Mouse (Mus musculus): ENCODE measurements around the gene Akap9. TPM values are rescaled to one million over a fixed set of nuclear protein-coding genes. Genes with fewer than 3 reads are reported as not detected.

The Akap9 gene
- polyA plus RNA-seq, 1 experiment: 3.0 TPM

DNA sequence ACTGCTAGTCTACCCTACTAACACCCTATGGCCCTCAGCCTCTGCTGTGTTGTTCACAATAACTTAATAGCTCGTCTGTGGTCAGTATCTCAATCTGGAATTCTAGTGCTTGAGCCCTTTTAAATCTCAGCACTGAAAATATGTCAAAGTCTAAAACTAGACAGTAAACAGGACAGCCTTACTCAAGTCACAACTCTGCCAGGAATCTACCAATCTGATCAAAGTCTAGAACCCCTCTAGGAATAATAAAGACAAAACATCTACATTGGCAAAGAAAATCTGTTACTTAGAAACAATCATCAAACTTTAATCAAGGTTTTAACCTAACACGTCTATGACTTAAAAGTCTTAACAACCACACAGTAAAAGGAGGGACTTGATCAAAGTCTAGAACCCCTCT lies 153.0 kb downstream of the Akap9 start:
- Histone ChIP-seq H3K79me2 (ENCODE audit: control insufficient read depth, insufficient read depth) (no peaks in the 10 kb centered on the region), H3K4me2 (ENCODE audit: low read depth) (no peak overlapping the region), H3K27me3 (ENCODE audit: control insufficient read depth, insufficient read depth, insufficient read length) (no peaks in the 10 kb centered on the region), H3ac (ENCODE audit: control insufficient read depth, insufficient read length) (no peak overlapping the region), H3K4me3 (no peak overlapping the region), H3K36me3 (ENCODE audit: control insufficient read depth, insufficient read depth) (peaks cover 91% of the 10 kb centered on the region)
- no peak for TF ChIP-seq MYOG (IDR thresholded peaks at IDR 0.05; ENCODE audit: control insufficient read depth in 1 of 3, insufficient read depth in 1 of 3, insufficient read length in 2 of 3, low read depth in 2 of 3)
- TF ChIP-seq E2F4 (IDR thresholded peaks at IDR 0.05; ENCODE audit: insufficient read depth): no peak
- no peak for TF ChIP-seq POLR2AphosphoS2 (IDR thresholded peaks at IDR 0.05; ENCODE audit: insufficient read length, low read depth)

DNA sequence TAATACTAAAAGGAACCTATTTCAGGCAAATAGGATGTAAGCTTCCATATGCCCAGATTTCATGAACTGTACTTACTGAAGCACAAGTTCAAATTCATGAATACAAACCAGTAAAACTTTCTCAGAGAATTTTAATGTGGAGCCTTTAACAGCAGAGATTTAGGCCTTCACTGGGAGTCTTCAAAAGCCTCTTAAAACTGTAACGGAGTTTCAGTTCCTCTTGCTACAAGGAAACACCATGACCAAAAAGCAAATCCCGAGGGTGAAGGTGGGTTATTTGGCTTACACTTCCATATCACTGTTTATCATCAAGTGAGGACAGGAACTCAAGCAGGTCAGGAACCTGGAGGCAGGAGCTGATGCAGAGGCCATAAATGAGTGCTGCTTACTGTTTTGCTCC lies 153.7 kb downstream of the Akap9 start:
- no peak overlapping the region for H3K4me3 ChIP-seq
- H3K4me2 ChIP-seq (ENCODE audit: low read depth): no peak overlapping the region
- TF ChIP-seq REST (IDR thresholded peaks at IDR 0.05; ENCODE audit: insufficient read depth, insufficient read length): no peak
- no peak for TF ChIP-seq E2F4 (IDR thresholded peaks at IDR 0.05; ENCODE audit: insufficient read depth)
- no peak for TF ChIP-seq TCF3 (IDR thresholded peaks at IDR 0.05; ENCODE audit: insufficient read length, low read depth)
- no peak for TF ChIP-seq MYOG (IDR thresholded peaks at IDR 0.05; ENCODE audit: control insufficient read depth in 1 of 3, insufficient read depth in 1 of 3, insufficient read length in 2 of 3, low read depth in 2 of 3)
- no peak for TF ChIP-seq MAX (IDR thresholded peaks at IDR 0.05; ENCODE audit: low read depth)
- no peak for TF ChIP-seq USF1 (IDR thresholded peaks at IDR 0.05; ENCODE audit: low read depth)
- no peak for TF ChIP-seq POLR2AphosphoS2 (IDR thresholded peaks at IDR 0.05; ENCODE audit: insufficient read length, low read depth)
- TF ChIP-seq SRF (IDR thresholded peaks at IDR 0.05; ENCODE audit: control insufficient read depth, insufficient read length, low read depth): no peak
- no peak for TF ChIP-seq MYOD1 (IDR thresholded peaks at IDR 0.05; ENCODE audit: control insufficient read depth in 1 of 3, insufficient read length in 2 of 3, low read depth in 2 of 3)
- TF ChIP-seq TCF12 (IDR thresholded peaks at IDR 0.05; ENCODE audit: insufficient read depth, poor library complexity, severe bottlenecking): no peak
- no peak for TF ChIP-seq POLR2A (IDR thresholded peaks at IDR 0.05; ENCODE audit: insufficient read length, low read depth)
- no peak for TF ChIP-seq CEBPB (IDR thresholded peaks at IDR 0.05; ENCODE audit: insufficient read depth, poor library complexity, severe bottlenecking)
- H3ac ChIP-seq (ENCODE audit: control insufficient read depth, insufficient read length): no peak overlapping the region
- no peaks in the 10 kb centered on the region for H3K27me3 ChIP-seq (ENCODE audit: control insufficient read depth, insufficient read depth, insufficient read length)
- H3K79me2 ChIP-seq (ENCODE audit: control insufficient read depth, insufficient read depth): no peaks in the 10 kb centered on the region
- H3K36me3 ChIP-seq (ENCODE audit: control insufficient read depth, insufficient read depth): peaks cover 91% of the 10 kb centered on the region

- TF ChIP-seq USF1 (IDR thresholded peaks at IDR 0.05; ENCODE audit: low read depth) (no peak), MYOG (IDR thresholded peaks at IDR 0.05; ENCODE audit: control insufficient read depth in 1 of 3, insufficient read depth in 1 of 3, insufficient read length in 2 of 3, low read depth in 2 of 3) (no peak), MYOD1 (IDR thresholded peaks at IDR 0.05; ENCODE audit: control insufficient read depth in 1 of 3, insufficient read length in 2 of 3, low read depth in 2 of 3) (no peak), CEBPB (IDR thresholded peaks at IDR 0.05; ENCODE audit: insufficient read depth, poor library complexity, severe bottlenecking) (no peak), REST (IDR thresholded peaks at IDR 0.05; ENCODE audit: insufficient read depth, insufficient read length) (no peak), POLR2A (IDR thresholded peaks at IDR 0.05; ENCODE audit: insufficient read length, low read depth) (no peak), E2F4 (IDR thresholded peaks at IDR 0.05; ENCODE audit: insufficient read depth) (no peak)
Measured at GRCm38 (mm10) chr5:4084948-4085347, 157.1 kb downstream of the Akap9 start.

DNA sequence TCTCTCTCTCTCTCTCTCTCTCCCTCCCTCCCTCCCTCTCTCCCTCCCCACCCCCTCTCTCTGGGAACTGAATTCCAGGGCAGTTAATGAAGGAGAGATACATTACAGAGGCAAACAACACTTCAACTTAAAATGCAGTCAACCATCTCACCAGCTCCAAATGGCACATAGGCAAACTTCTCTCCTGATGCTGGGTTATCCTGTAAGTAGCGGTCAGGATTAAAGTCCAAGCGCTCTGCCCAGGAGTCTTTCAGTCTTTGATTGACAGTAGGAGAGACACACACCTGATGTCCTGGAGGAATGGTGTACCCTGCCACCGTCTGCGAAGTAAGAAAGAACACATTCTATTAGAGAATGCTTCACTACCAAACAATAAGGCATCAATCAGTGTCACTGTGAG lies 158.5 kb downstream of the Akap9 start:
- TF ChIP-seq TCF3 (IDR thresholded peaks at IDR 0.05; ENCODE audit: insufficient read length, low read depth): no peak
- TF ChIP-seq MAX (IDR thresholded peaks at IDR 0.05; ENCODE audit: low read depth): no peak
- no peak for TF ChIP-seq E2F4 (IDR thresholded peaks at IDR 0.05; ENCODE audit: insufficient read depth)
- no peak for TF ChIP-seq USF1 (IDR thresholded peaks at IDR 0.05; ENCODE audit: low read depth)
- no peak for TF ChIP-seq POLR2A (IDR thresholded peaks at IDR 0.05; ENCODE audit: insufficient read length, low read depth)
- TF ChIP-seq MYOG (IDR thresholded peaks at IDR 0.05; ENCODE audit: control insufficient read depth in 1 of 3, insufficient read depth in 1 of 3, insufficient read length in 2 of 3, low read depth in 2 of 3): no peak
- no peak for TF ChIP-seq TCF12 (IDR thresholded peaks at IDR 0.05; ENCODE audit: insufficient read depth, poor library complexity, severe bottlenecking)
- no peak for TF ChIP-seq POLR2AphosphoS2 (IDR thresholded peaks at IDR 0.05; ENCODE audit: insufficient read length, low read depth)
- TF ChIP-seq SRF (IDR thresholded peaks at IDR 0.05; ENCODE audit: control insufficient read depth, insufficient read length, low read depth): no peak
- no peak for TF ChIP-seq REST (IDR thresholded peaks at IDR 0.05; ENCODE audit: insufficient read depth, insufficient read length)
- TF ChIP-seq MYOD1 (IDR thresholded peaks at IDR 0.05; ENCODE audit: control insufficient read depth in 1 of 3, insufficient read length in 2 of 3, low read depth in 2 of 3): no peak
- no peak for TF ChIP-seq CEBPB (IDR thresholded peaks at IDR 0.05; ENCODE audit: insufficient read depth, poor library complexity, severe bottlenecking)

More at GRCm38 (mm10) chr5:4084948-4085347, 157.1 kb downstream of the Akap9 start:
- peaks cover 76% of the 10 kb centered on the region for H3K36me3 ChIP-seq (ENCODE audit: control insufficient read depth, insufficient read depth)
- H3ac ChIP-seq (ENCODE audit: control insufficient read depth, insufficient read length): no peak overlapping the region
- peaks cover 24% of the 10 kb centered on the region for H3K79me2 ChIP-seq (ENCODE audit: control insufficient read depth, insufficient read depth)
- H3K4me3 ChIP-seq: no peak overlapping the region
- no peaks in the 10 kb centered on the region for H3K27me3 ChIP-seq (ENCODE audit: control insufficient read depth, insufficient read depth, insufficient read length)
- H3K4me2 ChIP-seq (ENCODE audit: low read depth): no peak overlapping the region

DNA sequence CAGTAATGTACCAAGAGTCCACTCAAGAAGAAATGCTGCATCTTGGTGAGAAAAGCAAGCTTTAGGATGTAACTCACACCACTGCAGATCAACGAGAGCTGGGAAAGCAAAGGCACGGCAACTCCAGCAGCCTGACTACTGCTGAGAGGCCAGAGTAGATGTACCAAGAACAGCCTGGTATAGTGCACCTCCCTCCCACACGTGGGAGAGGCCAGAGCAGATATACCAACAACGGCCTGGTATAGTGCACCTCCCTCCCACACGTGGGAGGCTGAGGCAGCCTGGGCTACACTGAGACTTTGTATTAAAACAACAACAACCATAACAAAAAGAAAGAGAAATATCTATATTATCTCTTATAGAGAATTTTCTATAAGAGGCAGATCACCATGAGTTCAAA lies 160.3 kb downstream of the Akap9 start:
- Histone ChIP-seq H3K79me2 (ENCODE audit: control insufficient read depth, insufficient read depth) (peaks cover 55% of the 10 kb centered on the region), H3K27me3 (ENCODE audit: control insufficient read depth, insufficient read depth, insufficient read length) (no peaks in the 10 kb centered on the region), H3K4me2 (ENCODE audit: low read depth) (no peak overlapping the region), H3ac (ENCODE audit: control insufficient read depth, insufficient read length) (no peak overlapping the region), H3K36me3 (ENCODE audit: control insufficient read depth, insufficient read depth) (peaks cover 54% of the 10 kb centered on the region), H3K4me3 (no peak overlapping the region)
- no peak for TF ChIP-seq POLR2A (IDR thresholded peaks at IDR 0.05; ENCODE audit: insufficient read length, low read depth)
- no peak for TF ChIP-seq SRF (IDR thresholded peaks at IDR 0.05; ENCODE audit: control insufficient read depth, insufficient read length, low read depth)
- TF ChIP-seq TCF3 (IDR thresholded peaks at IDR 0.05; ENCODE audit: insufficient read length, low read depth): no peak
- no peak for TF ChIP-seq POLR2AphosphoS2 (IDR thresholded peaks at IDR 0.05; ENCODE audit: insufficient read length, low read depth)
- TF ChIP-seq MAX (IDR thresholded peaks at IDR 0.05; ENCODE audit: low read depth): no peak
- no peak for TF ChIP-seq USF1 (IDR thresholded peaks at IDR 0.05; ENCODE audit: low read depth)
- no peak for TF ChIP-seq MYOD1 (IDR thresholded peaks at IDR 0.05; ENCODE audit: control insufficient read depth in 1 of 3, insufficient read length in 2 of 3, low read depth in 2 of 3)

More for the DNA sequence above, 158.5 kb downstream of the Akap9 start:
- Histone ChIP-seq H3K4me2 (ENCODE audit: low read depth) (no peak overlapping the region), H3ac (ENCODE audit: control insufficient read depth, insufficient read length) (no peak overlapping the region), H3K79me2 (ENCODE audit: control insufficient read depth, insufficient read depth) (peaks cover 37% of the 10 kb centered on the region), H3K36me3 (ENCODE audit: control insufficient read depth, insufficient read depth) (peaks cover 65% of the 10 kb centered on the region), H3K4me3 (no peak overlapping the region), H3K27me3 (ENCODE audit: control insufficient read depth, insufficient read depth, insufficient read length) (no peaks in the 10 kb centered on the region)
